14 mouse cellular contexts compared by ENCODE assay signal in genomic region chr6:33525695-33526366, GRCm38 (mm10).
A peak's percentile ranks its signal among the peaks of the same experiment; 100 is the strongest.
DNase-seq lines count a peak whose midpoint lies in the region; ATAC-seq and TF ChIP-seq lines count a peak whose summit lies in the region.
"Had no signal": no experiment of that assay in that cellular context is flagged by ENCODE, and none has a peak within 500 bp of the region (broad histone marks: within the 10 kb centered on the region; RNA-seq: fewer than 3 reads in every experiment).

No protein-coding gene starts in this region.

- H3K4me3 ChIP-seq in midbrain, embryonic 14.5 days (replicated peaks; ENCODE audit: low read depth, low read length) = no peak overlapping the region
- H3K4me3 ChIP-seq in midbrain, embryonic 13.5 days (replicated peaks) = no peak overlapping the region
- no peak overlapping the region for H3K4me3 ChIP-seq in layer of hippocampus, adult 2 months
- H3K4me3 ChIP-seq: embryonic facial prominence, embryonic 12.5 days; heart, adult 2 months had no signal

- peak; percentile 20 for DNase-seq in cerebellum, adult 11 months
- DNase-seq in midbrain, embryonic 14.5 days = peak; percentile 26
- peak; percentile 54 to 73 for DNase-seq in layer of hippocampus, adult 2 months (ENCODE audit: low spot score in 2 of 2)
- DNase-seq in telencephalon, adult 2 months (ENCODE audit: low read depth, low spot score) = peak; percentile 46
- no peak for DNase-seq in liver
- DNase-seq in adrenal gland, adult 2 months = no peak
- DNase-seq: heart, adult 2 months; heart, postnatal 14 days; kidney, postnatal 25 days; lung, embryonic 14.5 days had no signal

- no peak for TF ChIP-seq CTCF in layer of hippocampus, adult 2 months (conservative IDR thresholded peaks at IDR 0.05)

- H3K36me3 ChIP-seq in midbrain, embryonic 14.5 days (ENCODE audit: control insufficient read depth, insufficient read depth, low read length) = no peaks in the 10 kb centered on the region
- no peaks in the 10 kb centered on the region for H3K36me3 ChIP-seq in midbrain, embryonic 13.5 days
- H3K36me3 ChIP-seq: embryonic facial prominence, embryonic 12.5 days had no signal

- H3K4me1 ChIP-seq in midbrain, embryonic 14.5 days (ENCODE audit: control insufficient read depth, insufficient read depth, low read length) = no peaks in the 10 kb centered on the region
- H3K4me1 ChIP-seq in midbrain, embryonic 13.5 days (replicated peaks) = no peaks in the 10 kb centered on the region
- H3K4me1 ChIP-seq: embryonic facial prominence, embryonic 12.5 days had no signal

- no peak for ATAC-seq in cerebellum, adult (ENCODE audit: insufficient number of reproducible peaks, low FRiP score, low TSS enrichment)
- no peak for ATAC-seq in midbrain, embryonic 14.5 days (ENCODE audit: low FRiP score, low TSS enrichment)
- ATAC-seq in midbrain, embryonic 13.5 days = no peak
- ATAC-seq: inflammation-experienced regulatory T-cells, adult 6 months had no signal

- H3K27me3 ChIP-seq in midbrain, embryonic 14.5 days (ENCODE audit: control insufficient read depth, insufficient read depth, low read length) = no peaks in the 10 kb centered on the region
- H3K27me3 ChIP-seq in midbrain, embryonic 13.5 days = no peaks in the 10 kb centered on the region
- H3K27me3 ChIP-seq: embryonic facial prominence, embryonic 12.5 days had no signal

- no peak overlapping the region for H3K4me2 ChIP-seq in midbrain, embryonic 14.5 days (ENCODE audit: low read length)
- no peak overlapping the region for H3K4me2 ChIP-seq in midbrain, embryonic 13.5 days (replicated peaks)
- H3K4me2 ChIP-seq: embryonic facial prominence, embryonic 12.5 days; lung, embryonic 14.5 days had no signal

- WGBS in midbrain, embryonic 14.5 days = 78% methylated on average over 7 of the region's 7 CpGs
- WGBS in midbrain, embryonic 13.5 days = 82% methylated on average over 7 of the region's 7 CpGs

- no peak overlapping the region for H3K27ac ChIP-seq in midbrain, embryonic 14.5 days (replicated peaks; ENCODE audit: low read depth, low read length)
- H3K27ac ChIP-seq in midbrain, embryonic 13.5 days = no peak overlapping the region
- H3K27ac ChIP-seq in layer of hippocampus, adult 2 months = peak overlapping the region; percentile 82
- H3K27ac ChIP-seq: embryonic facial prominence, embryonic 12.5 days; heart, adult 2 months had no signal

- no peak overlapping the region for H3K9ac ChIP-seq in midbrain, embryonic 14.5 days (replicated peaks; ENCODE audit: low read length)
- H3K9ac ChIP-seq in midbrain, embryonic 13.5 days (replicated peaks) = no peak overlapping the region
- H3K9ac ChIP-seq: embryonic facial prominence, embryonic 12.5 days; lung, embryonic 14.5 days had no signal

- no peaks in the 10 kb centered on the region for H3K9me3 ChIP-seq in midbrain, embryonic 14.5 days (ENCODE audit: control insufficient read depth, low read length)
- H3K9me3 ChIP-seq in midbrain, embryonic 13.5 days = no peaks in the 10 kb centered on the region
- H3K9me3 ChIP-seq: embryonic facial prominence, embryonic 12.5 days had no signal

Comparison
In these comparisons a context has a peak if more than half of its experiments do, and no peak if none do; other contexts are left out.
1. DNase-seq: peak in cerebellum, adult 11 months (single experiment), midbrain, embryonic 14.5 days (single experiment), layer of hippocampus, adult 2 months (2 of 2) and telencephalon, adult 2 months (single experiment); none in liver (single experiment) and adrenal gland, adult 2 months (single experiment).